Mouse (Mus musculus) liver, adult 2 months (tissue): Measurements from ENCODE around the gene Galntl5.

Experiments used
- CTCF ChIP-seq: fragments of 200-500 bp; IDR thresholded peaks from 2 replicates; pipeline ENCODE4 v1.5.1; 2011; ENCODE audit warnings: low read depth, low read length, control low read depth
- POLR2A ChIP-seq: fragments of 200-500 bp; IDR thresholded peaks from 2 replicates; pipeline ENCODE4 v1.6.1; 2011; ENCODE audit warnings: low read length, control low read depth; ENCODE audit not compliant: insufficient read depth; ENCODE audit errors: extremely low read depth

GRCm38 (mm10) chr5:25211872-25212271 lies 30.6 kb downstream of the Galntl5 start:
- TF ChIP-seq CTCF (no peak), POLR2A (no peak)
